Mouse (Mus musculus) liver, adult 2 months (tissue): ENCODE measurements around the gene Tspan32. TPM values are rescaled to one million over a fixed set of nuclear protein-coding genes. Genes with fewer than 3 reads are reported as not detected.

Experiments
- DNase-seq: peaks from one replicate; pipeline ENCODE4 v3.0.0-alpha.2; 2011; ENCODE audit warnings: low read depth, low spot score; ENCODE audit errors: extremely low read depth
- H3K27ac ChIP-seq: fragments of 200-500 bp; replicated peaks from 2 replicates; pipeline ENCODE4 v1.5.1; 2012; ENCODE audit warnings: low read depth, mild to moderate bottlenecking, control low read depth, inconsistent platforms, low read length; ENCODE audit not compliant: insufficient read depth
- H3K27me3 ChIP-seq: fragments of 200-500 bp; 2 replicates; pipeline ENCODE4 v1.6.1; 2012; ENCODE audit warnings: mild to moderate bottlenecking, moderate library complexity, low read length, inconsistent platforms; ENCODE audit not compliant: control insufficient read depth, insufficient read depth
- H3K36me3 ChIP-seq: fragments of 200-500 bp; 2 replicates; pipeline ENCODE4 v1.6.1; 2012; ENCODE audit warnings: low read length, inconsistent platforms; ENCODE audit not compliant: control insufficient read depth, insufficient read depth
- H3K4me1 ChIP-seq: fragments of 200-500 bp; 2 replicates; pipeline ENCODE4 v1.6.1; 2011; ENCODE audit warnings: low read length; ENCODE audit not compliant: control insufficient read depth, insufficient read depth
- H3K4me3 ChIP-seq: fragments of 200-500 bp; 2 replicates; pipeline ENCODE4 v1.5.1; 2011; ENCODE audit warnings: low read depth, mild to moderate bottlenecking, control low read depth, low read length, moderate library complexity; ENCODE audit not compliant: insufficient read depth
- H3K79me2 ChIP-seq: fragments of 200-500 bp; 2 replicates; pipeline ENCODE4 v1.6.1; 2012; ENCODE audit warnings: inconsistent platforms, mild to moderate bottlenecking, low read length, moderate library complexity; ENCODE audit not compliant: control insufficient read depth, insufficient read depth
- H3K9ac ChIP-seq: fragments of 200-500 bp; 2 replicates; pipeline ENCODE4 v1.6.1; 2012; ENCODE audit warnings: low read depth, mild to moderate bottlenecking, control low read depth, inconsistent platforms, low read length
- CTCF ChIP-seq: fragments of 200-500 bp; IDR thresholded peaks from 2 replicates; pipeline ENCODE4 v1.5.1; 2011; ENCODE audit warnings: low read depth, low read length, control low read depth
- POLR2A ChIP-seq: fragments of 200-500 bp; IDR thresholded peaks from 2 replicates; pipeline ENCODE4 v1.6.1; 2011; ENCODE audit warnings: low read length, control low read depth; ENCODE audit not compliant: insufficient read depth; ENCODE audit errors: extremely low read depth
- WGBS: fragments of 180-500 bp; shearing (Covaris S2); methylation state at CpG from one replicate; pipeline ENCODE4 v1.1.7; 2018; 5-methylcytosine and 5-hydroxymethylcytosine counted together
- polyA plus RNA-seq: library from polyadenylated mRNA; depleted of rRNA; stranded (reverse); fragments of >200 nt; gene quantifications from 2 replicates; pipeline ENCODE4 v1.2.3, GENCODE M21; 2012
- total RNA-seq: library from RNA; depleted of rRNA; stranded (reverse); fragments of >200 nt; gene quantifications from 2 replicates; pipeline ENCODE4 v1.2.3, GENCODE M21; 2014

Gene Tspan32
- total and polyA plus RNA-seq, 2 experiments, result 0.46 to 1.0 TPM

GRCm38 (mm10) chr7:143033581-143033980 is 28.7 kb downstream of the Tspan32 start:
- peaks cover 12% of the 10 kb centered on the region for H3K4me1 ChIP-seq
- no peaks in the 10 kb centered on the region for H3K36me3 ChIP-seq
- no peak for DNase-seq
- no peak overlapping the region for H3K9ac ChIP-seq
- TF ChIP-seq POLR2A (no peak), CTCF (no peak)
- WGBS, result 53% methylated on average over 4 of the region's 4 CpGs
- no peaks in the 10 kb centered on the region; the same call in 1 of the 2 replicates for H3K27me3 ChIP-seq
- H3K27ac ChIP-seq, result no peak overlapping the region
- H3K4me3 ChIP-seq, result no peak overlapping the region
- H3K79me2 ChIP-seq, result no peaks in the 10 kb centered on the region

- no peak overlapping the region for H3K4me3 ChIP-seq
- TF ChIP-seq CTCF (no peak), POLR2A (no peak)
- WGBS, result 84% methylated on average over 2 of the region's 2 CpGs
- H3K36me3 ChIP-seq, result no peaks in the 10 kb centered on the region
- peaks cover 12% of the 10 kb centered on the region for H3K4me1 ChIP-seq
- no peaks in the 10 kb centered on the region; the same call in 1 of the 2 replicates for H3K27me3 ChIP-seq
- DNase-seq, result peak; percentile 95
- no peaks in the 10 kb centered on the region for H3K79me2 ChIP-seq
- no peak overlapping the region for H3K9ac ChIP-seq
- H3K27ac ChIP-seq, result no peak overlapping the region
Measured at GRCm38 (mm10) chr7:143034112-143034511, 29.3 kb downstream of the Tspan32 start.

GRCm38 (mm10) chr7:143034519-143035450 is 29.9 kb downstream of the Tspan32 start:
- TF ChIP-seq CTCF (no peak), POLR2A (no peak)
- 88% methylated on average over 8 of the region's 8 CpGs for WGBS
- no peak overlapping the region for H3K27ac ChIP-seq
- H3K79me2 ChIP-seq, result no peaks in the 10 kb centered on the region
- H3K4me3 ChIP-seq, result no peak overlapping the region
- no peak overlapping the region for H3K9ac ChIP-seq
- no peak for DNase-seq
- H3K27me3 ChIP-seq, result no peaks in the 10 kb centered on the region; the same call in 1 of the 2 replicates
- no peaks in the 10 kb centered on the region for H3K36me3 ChIP-seq
- H3K4me1 ChIP-seq, result peaks cover 12% of the 10 kb centered on the region

GRCm38 (mm10) chr7:143036787-143037186 is 31.9 kb downstream of the Tspan32 start:
- TF ChIP-seq POLR2A, result no peak
- TF ChIP-seq CTCF, result no peak
- Histone ChIP-seq H3K4me1 (peaks cover 18% of the 10 kb centered on the region), H3K4me3 (no peak overlapping the region; the same call in 1 of the 2 replicates), H3K27ac (no peak overlapping the region), H3K9ac (no peak overlapping the region), H3K36me3 (no peaks in the 10 kb centered on the region), H3K79me2 (no peaks in the 10 kb centered on the region), H3K27me3 (no peaks in the 10 kb centered on the region; the same call in 1 of the 2 replicates)
- DNase-seq, result no peak
- WGBS, result 82% methylated on average over 3 of the region's 3 CpGs

DNA sequence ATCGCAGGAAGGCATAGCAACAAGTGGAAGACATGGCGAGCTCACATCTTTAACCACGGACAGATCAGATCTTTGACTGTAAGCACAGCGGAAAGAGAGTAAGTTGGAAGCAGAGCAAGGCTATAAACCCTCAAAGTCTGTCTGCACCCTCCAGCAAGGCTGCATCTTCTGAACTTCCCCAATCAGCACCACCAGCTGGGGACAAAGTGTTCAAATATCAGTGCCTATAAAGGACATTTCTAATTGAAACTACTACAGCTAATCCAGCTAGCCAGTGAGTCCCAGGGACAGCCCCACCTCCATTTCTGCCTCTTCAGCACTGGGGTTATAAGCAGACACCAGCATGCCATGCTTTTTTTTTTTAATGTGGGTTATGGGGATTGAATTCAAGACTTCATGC is 32.5 kb downstream of the Tspan32 start:
- Histone ChIP-seq H3K27me3 (no peaks in the 10 kb centered on the region; the same call in 1 of the 2 replicates), H3K27ac (0 out of 2 replicates have a peak overlapping the region, but pooled peaks have one; percentile 12), H3K36me3 (no peaks in the 10 kb centered on the region), H3K79me2 (no peaks in the 10 kb centered on the region), H3K9ac (no peak overlapping the region), H3K4me3 (no peak overlapping the region; the same call in 1 of the 2 replicates), H3K4me1 (peaks cover 20% of the 10 kb centered on the region)
- DNase-seq, result no peak
- 89% methylated on average over 4 of the region's 4 CpGs for WGBS
- TF ChIP-seq CTCF, result no peak
